ENCODE assay signal across 8 mouse cellular contexts in genomic region chr10:63243493-63244054, GRCm38 (mm10). TPM values are rescaled to one million over a fixed set of nuclear protein-coding genes. Genes with fewer than 3 reads are reported as not detected.
DNase-seq lines count a peak whose midpoint lies in the region; ATAC-seq and TF ChIP-seq lines count a peak whose summit lies in the region.

Gene Herc4 (plus strand): TSS chr10:63243810.

- WGBS in embryonic facial prominence, embryonic 14.5 days, result under 1% methylated on average over 39 of the region's 44 CpGs
- WGBS in heart, adult 2 months, result under 1% methylated on average over 42 of the region's 44 CpGs
- 0% methylated on average over 41 of the region's 44 CpGs for WGBS in limb, embryonic 13.5 days
- WGBS in midbrain, embryonic 16.5 days, result under 1% methylated on average over 40 of the region's 44 CpGs

- TF ChIP-seq CTCF in heart, adult 2 months (IDR thresholded peaks at IDR 0.05), result no peak

- H3K27ac ChIP-seq in embryonic facial prominence, embryonic 14.5 days (replicated peaks; ENCODE audit: low read depth, low read length), result peak within 1 kb of the TSS; percentile 97
- H3K27ac ChIP-seq in heart, adult 2 months, result peak within 1 kb of the TSS; percentile 92
- H3K27ac ChIP-seq in limb, embryonic 13.5 days, result peak within 1 kb of the TSS; percentile 98
- H3K27ac ChIP-seq in midbrain, embryonic 16.5 days (ENCODE audit: low read length), result peak within 1 kb of the TSS; percentile 93

- intact Hi-C loops in heart, adult 2 months (cut with DNase I), result loop anchor here (2.0 to 5.0 kb wide), 3 partner anchors 95 to 221 kb away; partner anchors contain the start of genes Dnajc12, Hnrnph3, Pbld2 and Sirt1

- peak within 1 kb of the TSS; percentile 96 for H3K4me3 ChIP-seq in embryonic facial prominence, embryonic 14.5 days (ENCODE audit: low read depth, low read length)
- peak within 1 kb of the TSS; percentile 94 for H3K4me3 ChIP-seq in heart, adult 2 months
- peak within 1 kb of the TSS; percentile 99 for H3K4me3 ChIP-seq in limb, embryonic 13.5 days
- H3K4me3 ChIP-seq in midbrain, embryonic 16.5 days (ENCODE audit: low read depth, low read length), result peak within 1 kb of the TSS; percentile 99

- H3K4me1 ChIP-seq in embryonic facial prominence, embryonic 14.5 days (ENCODE audit: control insufficient read depth, insufficient read depth, low read length), result peaks cover 6% of the 10 kb centered on the region
- H3K4me1 ChIP-seq in heart, adult 2 months (ENCODE audit: control insufficient read depth, insufficient read depth, low read length), result no peaks in the 10 kb centered on the region; the same call in none of the 2 replicates
- peaks cover 17% of the 10 kb centered on the region for H3K4me1 ChIP-seq in limb, embryonic 13.5 days
- H3K4me1 ChIP-seq in midbrain, embryonic 16.5 days (ENCODE audit: control insufficient read depth, insufficient read depth, low read length), result peaks cover 26% of the 10 kb centered on the region

- H3K27me3 ChIP-seq in embryonic facial prominence, embryonic 14.5 days (replicated peaks; ENCODE audit: control insufficient read depth, insufficient read depth, low read length), result no peaks in the 10 kb centered on the region
- no peaks in the 10 kb centered on the region for H3K27me3 ChIP-seq in heart, adult 2 months (ENCODE audit: control insufficient read depth, insufficient read depth, low read length)
- no peaks in the 10 kb centered on the region for H3K27me3 ChIP-seq in limb, embryonic 13.5 days
- H3K27me3 ChIP-seq in midbrain, embryonic 16.5 days (ENCODE audit: control insufficient read depth, insufficient read depth, low read depth, low read length), result no peaks in the 10 kb centered on the region

- peak within 1 kb of the TSS; percentile 90 for H3K9ac ChIP-seq in embryonic facial prominence, embryonic 14.5 days (ENCODE audit: low read depth, low read length)
- H3K9ac ChIP-seq in heart, adult 2 months (ENCODE audit: low read depth, low read length), result peak within 1 kb of the TSS; percentile 93
- H3K9ac ChIP-seq in limb, embryonic 13.5 days, result peak within 1 kb of the TSS; percentile 96
- H3K9ac ChIP-seq in midbrain, embryonic 16.5 days (ENCODE audit: low read depth, low read length), result peak within 1 kb of the TSS; percentile 92

- peak; percentile 92 for DNase-seq in 3T3-L1 (ENCODE audit: low read depth, low spot score)
- DNase-seq in adrenal gland, postnatal 4 days (ENCODE audit: low spot score in 2 of 2), result peak; percentile 86 to 95
- DNase-seq in embryonic facial prominence, embryonic 14.5 days (ENCODE audit: low spot score), result peak; percentile 97
- DNase-seq in heart, adult 2 months, result peak; percentile 96
- DNase-seq in kidney, adult 8-10 months, result peak; percentile 92 to 95
- DNase-seq in spleen, postnatal 10 days (ENCODE audit: low spot score in 2 of 2), result peak; percentile 94 to 97

- no peaks in the 10 kb centered on the region for H3K9me3 ChIP-seq in embryonic facial prominence, embryonic 14.5 days (ENCODE audit: control insufficient read depth, low read length)
- no peaks in the 10 kb centered on the region for H3K9me3 ChIP-seq in limb, embryonic 13.5 days
- H3K9me3 ChIP-seq in midbrain, embryonic 16.5 days (replicated peaks; ENCODE audit: control insufficient read depth, low read length, poor library complexity, severe bottlenecking), result no peaks in the 10 kb centered on the region

- H3K4me2 ChIP-seq in embryonic facial prominence, embryonic 14.5 days (ENCODE audit: low read depth, low read length), result peak within 1 kb of the TSS; percentile 64
- peak within 1 kb of the TSS; percentile 71 for H3K4me2 ChIP-seq in limb, embryonic 13.5 days (replicated peaks)
- H3K4me2 ChIP-seq in midbrain, embryonic 16.5 days (ENCODE audit: low read length), result peak within 1 kb of the TSS; percentile 74

- peak; percentile 100 for ATAC-seq in embryonic facial prominence, embryonic 14.5 days (ENCODE audit: low read depth)
- peak; percentile 99 for ATAC-seq in limb, embryonic 13.5 days (ENCODE audit: low FRiP score, low read depth)
- peak; percentile 98 for ATAC-seq in midbrain, embryonic 16.5 days

- TF ChIP-seq POLR2A in heart, adult 2 months (IDR thresholded peaks at IDR 0.05; ENCODE audit: insufficient read depth, low read depth, low read length), result peak; percentile 95

- H3K79me2 ChIP-seq in heart, adult 2 months (replicated peaks; ENCODE audit: control insufficient read depth, insufficient read depth, low read length), result peaks cover 4% of the 10 kb centered on the region; the same call in 1 of the 2 replicates

- peak; percentile 53; the same call in 1 of the 2 replicates for TF ChIP-seq EP300 in heart, adult 2 months (IDR thresholded peaks at IDR 0.05; ENCODE audit: insufficient read depth, low read depth, low read length)

- peaks cover 15% of the 10 kb centered on the region for H3K36me3 ChIP-seq in embryonic facial prominence, embryonic 14.5 days (ENCODE audit: control insufficient read depth, insufficient read depth, low read length)
- H3K36me3 ChIP-seq in heart, adult 2 months (ENCODE audit: control insufficient read depth, insufficient read depth, low read length), result peaks cover 20% of the 10 kb centered on the region
- 0 out of 2 replicates have a peak, but pooled peaks cover 4% of the 10 kb centered on the region for H3K36me3 ChIP-seq in limb, embryonic 13.5 days
- no peaks in the 10 kb centered on the region for H3K36me3 ChIP-seq in midbrain, embryonic 16.5 days (ENCODE audit: control insufficient read depth, insufficient read depth, low read length)

RNA-seq across cellular contexts. Expression of gene Herc4, which starts in this region (rescaled TPM):
- total RNA-seq in adrenal gland, postnatal 4 days (2021), result 10 to 100 TPM; 92.3 to 93.1 TPM
- polyA plus RNA-seq in embryonic facial prominence, embryonic 14.5 days (2014; fragmentation: Nextera tagmentation; extraction: Ambion mirVana), result 37.1 and 38.6 TPM in 2 replicates
- 10 to 100 TPM; 30.2 to 32.3 TPM for total RNA-seq in heart, adult 2 months (2021)
- polyA plus RNA-seq in heart, adult 2 months (2012; rRNA removed), result 13.1 and 28.8 TPM in 2 replicates
- polyA plus RNA-seq in limb, embryonic 13.5 days (2015; fragmentation: Nextera tagmentation; extraction: Ambion mirVana), result 37.8 and 38.7 TPM in 2 replicates
- 26.4 and 31.8 TPM in 2 replicates for polyA plus RNA-seq in midbrain, embryonic 16.5 days (2015; fragmentation: Nextera tagmentation; extraction: Ambion mirVana)

Comparison
In these comparisons a context has a peak if more than half of its experiments do, and no peak if none do; other contexts are left out.
1. Peak in every context shown above with its lines: DNase-seq, ATAC-seq, H3K4me3 ChIP-seq and H3K27ac ChIP-seq.